Mouse (Mus musculus): ENCODE measurements at regions not wholly inside any gene's neighbourhood (a gene's known extent, or its start where the extent isn't known, plus 50 kb on each side); places are given as distances from the start of the nearest gene placed in this dataset.
"Not testable (repeated sequence)": the region's sequence is repeated elsewhere in the genome, so short reads cannot be mapped to it uniquely, and the experiment has no call there.

DNA sequence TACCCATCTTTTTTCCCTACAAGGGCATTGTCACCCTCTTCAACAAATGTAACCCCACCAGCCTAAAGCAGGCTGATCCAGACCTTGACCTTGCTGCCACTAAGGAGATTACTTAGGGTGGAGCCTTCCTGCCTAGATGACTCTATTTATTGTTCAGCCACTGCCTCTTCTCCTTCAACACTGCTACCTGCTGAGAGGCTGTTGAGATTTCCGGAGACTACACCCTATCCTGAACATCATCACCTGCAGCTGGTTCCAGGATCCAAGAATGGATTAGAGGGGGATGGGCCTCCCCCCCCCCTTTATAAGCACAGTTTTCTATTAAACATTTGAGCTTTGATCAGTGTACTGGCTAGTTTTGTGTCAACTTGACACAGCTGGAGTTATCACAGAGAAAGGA is 360.3 kb downstream of the Dync2h1 start:
- peak overlapping the region; percentile 44; the same call in 1 of the 2 replicates for H3K27ac ChIP-seq (ENCODE audit: insufficient read depth, low read length)
- H3K36me3 ChIP-seq (ENCODE audit: control insufficient read depth, insufficient read depth, low read length, poor library complexity, severe bottlenecking); H3K9ac ChIP-seq (ENCODE audit: low read depth, poor library complexity, severe bottlenecking); H3K27me3 ChIP-seq (ENCODE audit: control insufficient read depth, insufficient read depth, low read length, poor library complexity, severe bottlenecking); H3K4me3 ChIP-seq (ENCODE audit: low read depth, low read length); H3K4me1 ChIP-seq (ENCODE audit: control insufficient read depth, insufficient read depth, low read length); H3K9me3 ChIP-seq (replicated peaks; ENCODE audit: control insufficient read depth, insufficient read depth, low read length, poor library complexity, severe bottlenecking): not testable (repeated sequence)
- TF ChIP-seq EP300 (IDR thresholded peaks at IDR 0.05; ENCODE audit: insufficient read depth, low read depth, low read length), result peak; percentile 18; the same call in 1 of the 2 replicates

DNA sequence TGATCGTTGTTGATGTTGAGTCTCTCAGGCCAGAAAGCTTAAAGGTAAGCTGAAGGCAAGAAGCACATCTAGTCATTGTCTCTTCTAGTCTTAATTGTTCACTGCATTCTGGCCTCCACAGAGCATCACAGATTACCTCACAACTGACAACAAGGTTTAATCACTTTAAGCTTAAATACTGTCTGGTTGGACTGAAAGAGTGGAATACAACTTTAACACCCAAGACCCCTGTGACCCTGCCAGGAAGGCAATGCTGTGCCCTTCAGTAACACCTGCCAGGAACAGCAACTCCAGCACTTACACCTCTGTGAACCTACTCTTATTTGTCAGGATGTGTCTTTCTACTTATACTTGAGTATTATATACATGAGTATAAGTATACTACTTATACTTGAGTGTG is 360.7 kb downstream of the Dync2h1 start:
- Histone ChIP-seq H3K9ac (ENCODE audit: low read depth, poor library complexity, severe bottlenecking) (no peak overlapping the region), H3K36me3 (ENCODE audit: control insufficient read depth, insufficient read depth, low read length, poor library complexity, severe bottlenecking) (no peaks in the 10 kb centered on the region), H3K4me1 (ENCODE audit: control insufficient read depth, insufficient read depth, low read length) (no peaks in the 10 kb centered on the region), H3K9me3 (replicated peaks; ENCODE audit: control insufficient read depth, insufficient read depth, low read length, poor library complexity, severe bottlenecking) (peaks cover 3% of the 10 kb centered on the region; the same call in 1 of the 2 replicates), H3K4me3 (ENCODE audit: low read depth, low read length) (no peak overlapping the region), H3K27me3 (ENCODE audit: control insufficient read depth, insufficient read depth, low read length, poor library complexity, severe bottlenecking) (no peaks in the 10 kb centered on the region), H3K27ac (ENCODE audit: insufficient read depth, low read length) (no peak overlapping the region)
- TF ChIP-seq EP300 (IDR thresholded peaks at IDR 0.05; ENCODE audit: insufficient read depth, low read depth, low read length), result no peak

DNA sequence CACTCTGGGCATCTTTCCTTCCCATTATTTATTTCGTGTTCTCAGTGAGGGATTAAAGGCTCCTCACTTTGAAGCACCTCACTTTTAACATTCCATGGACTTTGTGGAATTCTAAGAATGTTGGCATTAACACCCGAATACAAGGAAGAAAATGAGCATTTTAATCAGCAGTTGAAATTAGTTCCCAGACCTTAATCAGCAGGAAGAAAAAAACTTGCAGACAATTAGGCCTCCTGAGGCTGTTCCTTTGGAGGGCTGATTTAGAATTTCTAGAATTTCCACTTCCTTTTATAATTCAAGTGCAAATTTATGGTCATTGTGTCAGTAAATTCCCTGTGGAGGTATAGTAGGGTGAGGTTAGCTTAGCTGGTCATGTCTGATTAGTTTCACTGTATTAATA is 407.6 kb downstream of the Dync2h1 start:
- TF ChIP-seq POLR2A (IDR thresholded peaks at IDR 0.05; ENCODE audit: insufficient read depth, low read length), result no peak
- TF ChIP-seq CTCF (IDR thresholded peaks at IDR 0.05; ENCODE audit: low read depth, low read length), result no peak
- TF ChIP-seq EP300 (IDR thresholded peaks at IDR 0.05; ENCODE audit: insufficient read depth, low read depth, low read length), result no peak
- Histone ChIP-seq H3K4me3 (ENCODE audit: low read depth, low read length) (no peak overlapping the region), H3K4me1 (ENCODE audit: control insufficient read depth, insufficient read depth, low read length) (no peaks in the 10 kb centered on the region), H3K9me3 (replicated peaks; ENCODE audit: control insufficient read depth, insufficient read depth, low read length, poor library complexity, severe bottlenecking) (peaks cover 20% of the 10 kb centered on the region), H3K9ac (ENCODE audit: low read depth, poor library complexity, severe bottlenecking) (no peak overlapping the region), H3K27ac (ENCODE audit: insufficient read depth, low read length) (no peak overlapping the region; the same call in 1 of the 2 replicates), H3K27me3 (ENCODE audit: control insufficient read depth, insufficient read depth, low read length, poor library complexity, severe bottlenecking) (no peaks in the 10 kb centered on the region), H3K36me3 (ENCODE audit: control insufficient read depth, insufficient read depth, low read length, poor library complexity, severe bottlenecking) (no peaks in the 10 kb centered on the region)

DNA sequence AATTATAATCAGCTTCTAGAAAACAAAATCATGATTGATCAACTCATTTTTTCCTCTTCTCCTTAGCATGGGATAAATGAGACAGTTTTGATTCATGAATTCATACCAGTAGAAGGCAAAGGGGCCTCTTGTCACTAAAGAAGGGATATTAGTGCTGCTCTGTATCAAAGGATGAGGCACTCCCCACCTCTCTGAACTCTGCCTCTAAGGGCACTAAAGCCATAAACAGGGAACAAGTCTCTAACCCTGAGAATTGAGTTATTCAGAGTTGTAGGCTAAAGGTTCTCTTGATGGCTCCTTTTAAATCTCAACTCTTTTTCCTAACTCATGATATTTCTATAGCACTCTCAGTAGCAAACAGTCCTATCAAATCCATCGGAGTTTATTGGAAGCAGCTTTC is 442.8 kb downstream of the Dync2h1 start:
- TF ChIP-seq POLR2A (IDR thresholded peaks at IDR 0.05; ENCODE audit: insufficient read depth, low read length) (no peak), CTCF (IDR thresholded peaks at IDR 0.05; ENCODE audit: low read depth, low read length) (no peak), EP300 (IDR thresholded peaks at IDR 0.05; ENCODE audit: insufficient read depth, low read depth, low read length) (no peak)
- Histone ChIP-seq H3K4me3 (ENCODE audit: low read depth, low read length) (no peak overlapping the region), H3K27ac (ENCODE audit: insufficient read depth, low read length) (no peak overlapping the region), H3K27me3 (ENCODE audit: control insufficient read depth, insufficient read depth, low read length, poor library complexity, severe bottlenecking) (no peaks in the 10 kb centered on the region), H3K36me3 (ENCODE audit: control insufficient read depth, insufficient read depth, low read length, poor library complexity, severe bottlenecking) (no peaks in the 10 kb centered on the region), H3K9ac (ENCODE audit: low read depth, poor library complexity, severe bottlenecking) (no peak overlapping the region), H3K9me3 (replicated peaks; ENCODE audit: control insufficient read depth, insufficient read depth, low read length, poor library complexity, severe bottlenecking) (peaks cover 10% of the 10 kb centered on the region), H3K4me1 (ENCODE audit: control insufficient read depth, insufficient read depth, low read length) (no peaks in the 10 kb centered on the region)

DNA sequence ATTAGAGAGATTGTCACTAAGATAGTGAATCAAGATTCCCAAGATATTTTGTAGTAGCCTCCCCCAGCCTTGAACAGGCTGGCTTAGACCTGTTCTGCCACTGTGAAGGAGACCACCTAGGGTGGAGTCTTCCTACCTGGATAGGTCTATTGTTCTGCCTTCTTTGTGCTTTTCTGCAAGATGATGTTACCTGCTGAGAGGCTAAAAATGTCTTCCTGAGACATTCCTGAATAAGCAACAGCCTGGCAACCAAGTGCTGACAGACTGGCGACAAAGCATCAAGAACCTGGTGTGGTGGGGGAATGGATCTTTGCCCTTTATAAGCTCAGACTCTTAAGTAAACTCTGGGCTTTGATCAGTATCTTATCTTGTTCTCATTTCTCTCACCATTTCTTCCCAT is 447.8 kb downstream of the Dync2h1 start:
- H3K4me1 ChIP-seq (ENCODE audit: control insufficient read depth, insufficient read depth, low read length), result no peaks in the 10 kb centered on the region
- no peak for TF ChIP-seq POLR2A (IDR thresholded peaks at IDR 0.05; ENCODE audit: insufficient read depth, low read length)
- TF ChIP-seq CTCF (IDR thresholded peaks at IDR 0.05; ENCODE audit: low read depth, low read length), result no peak
- TF ChIP-seq EP300 (IDR thresholded peaks at IDR 0.05; ENCODE audit: insufficient read depth, low read depth, low read length), result no peak
- no peak overlapping the region for H3K4me3 ChIP-seq (ENCODE audit: low read depth, low read length)
- no peak overlapping the region for H3K9ac ChIP-seq (ENCODE audit: low read depth, poor library complexity, severe bottlenecking)
- peak overlapping the region; percentile 83 for H3K27ac ChIP-seq (ENCODE audit: insufficient read depth, low read length)
- peaks cover 10% of the 10 kb centered on the region for H3K9me3 ChIP-seq (replicated peaks; ENCODE audit: control insufficient read depth, insufficient read depth, low read length, poor library complexity, severe bottlenecking)
- H3K27me3 ChIP-seq (ENCODE audit: control insufficient read depth, insufficient read depth, low read length, poor library complexity, severe bottlenecking), result no peaks in the 10 kb centered on the region
- no peaks in the 10 kb centered on the region for H3K36me3 ChIP-seq (ENCODE audit: control insufficient read depth, insufficient read depth, low read length, poor library complexity, severe bottlenecking)

DNA sequence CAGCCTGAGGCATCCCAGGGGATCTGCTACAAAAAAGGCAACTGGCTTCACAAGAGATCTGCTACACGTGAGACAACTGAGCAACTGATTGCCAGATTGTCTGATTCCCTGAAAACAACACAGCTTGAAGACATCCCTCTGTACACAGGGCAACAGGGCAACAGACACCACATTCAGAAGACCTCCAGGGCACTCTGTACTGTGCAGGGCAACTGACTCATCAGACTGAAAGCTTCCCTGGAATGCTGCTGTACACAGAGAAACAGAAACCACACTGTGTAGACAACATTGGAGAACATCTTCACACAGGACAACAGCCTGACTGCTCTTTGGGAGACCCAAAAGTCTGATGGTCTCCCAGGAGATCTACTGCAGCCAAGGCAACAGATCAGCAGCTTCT is 456.8 kb upstream of the Ddi1 start:
- no peaks in the 10 kb centered on the region for H3K36me3 ChIP-seq (ENCODE audit: control insufficient read depth, insufficient read depth, low read length, poor library complexity, severe bottlenecking)
- TF ChIP-seq EP300 (IDR thresholded peaks at IDR 0.05; ENCODE audit: insufficient read depth, low read depth, low read length), result no peak
- TF ChIP-seq POLR2A (IDR thresholded peaks at IDR 0.05; ENCODE audit: insufficient read depth, low read length), result no peak
- TF ChIP-seq CTCF (IDR thresholded peaks at IDR 0.05; ENCODE audit: low read depth, low read length), result no peak
- H3K4me1 ChIP-seq (ENCODE audit: control insufficient read depth, insufficient read depth, low read length), result no peaks in the 10 kb centered on the region
- no peak overlapping the region for H3K27ac ChIP-seq (ENCODE audit: insufficient read depth, low read length)
- no peaks in the 10 kb centered on the region for H3K27me3 ChIP-seq (ENCODE audit: control insufficient read depth, insufficient read depth, low read length, poor library complexity, severe bottlenecking)
- H3K9ac ChIP-seq (ENCODE audit: low read depth, poor library complexity, severe bottlenecking), result no peak overlapping the region
- H3K4me3 ChIP-seq (ENCODE audit: low read depth, low read length), result no peak overlapping the region
- no peaks in the 10 kb centered on the region for H3K9me3 ChIP-seq (replicated peaks; ENCODE audit: control insufficient read depth, insufficient read depth, low read length, poor library complexity, severe bottlenecking)

All from ES-Bruce4 (cell line).